Mouse (Mus musculus) embryonic facial prominence, embryonic 15.5 days (tissue): ENCODE measurements around the gene Als2. TPM values are rescaled to one million over a fixed set of nuclear protein-coding genes. Genes with fewer than 3 reads are reported as not detected.

Source experiments
- ATAC-seq: fragments of 200-750 bp; cut with Nextera tagmentation; 2 replicates; pipeline ENCODE4 v1.8.0; 2017; ENCODE audit warnings: low read depth, moderate TSS enrichment; ENCODE audit not compliant: insufficient number of reproducible peaks, low FRiP score, low TSS enrichment
- H3K27ac ChIP-seq: fragments of 300-500 bp; sonication (generic); replicated peaks from 2 replicates; pipeline ENCODE4 v1.5.1; 2015; ENCODE audit warnings: mild to moderate bottlenecking, inconsistent platforms
- H3K27me3 ChIP-seq: fragments of 300-500 bp; sonication (generic); 2 replicates; pipeline ENCODE4 v1.6.1; 2015; ENCODE audit warnings: inconsistent platforms
- H3K36me3 ChIP-seq: fragments of 300-500 bp; sonication (generic); 2 replicates; pipeline ENCODE4 v1.6.1; 2015; ENCODE audit warnings: mild to moderate bottlenecking, inconsistent platforms
- H3K4me1 ChIP-seq: fragments of 300-500 bp; sonication (generic); 2 replicates; pipeline ENCODE4 v1.6.1; 2015; ENCODE audit warnings: inconsistent platforms
- H3K4me2 ChIP-seq: fragments of 300-500 bp; sonication (generic); replicated peaks from 2 replicates; pipeline ENCODE4 v1.6.1; 2015; ENCODE audit warnings: mild to moderate bottlenecking, inconsistent platforms
- H3K4me3 ChIP-seq: fragments of 300-500 bp; sonication (generic); replicated peaks from 2 replicates; pipeline ENCODE4 v1.5.1; 2015; ENCODE audit warnings: mild to moderate bottlenecking, inconsistent platforms
- H3K9ac ChIP-seq: fragments of 300-500 bp; sonication (generic); 2 replicates; pipeline ENCODE4 v1.6.1; 2015; ENCODE audit warnings: inconsistent platforms
- H3K9me3 ChIP-seq: fragments of 300-500 bp; sonication (generic); replicated peaks from 2 replicates; pipeline ENCODE4 v1.6.1; 2016; ENCODE audit warnings: inconsistent platforms
- WGBS: fragments of 180-500 bp; shearing (Covaris S2); methylation state at CpG from one replicate; pipeline ENCODE4 v1.1.7; 2015; 5-methylcytosine and 5-hydroxymethylcytosine counted together
- polyA plus RNA-seq: library from polyadenylated mRNA; unstranded; fragments of >200 nt; fragmentation: Nextera tagmentation; extraction: Ambion mirVana; gene quantifications from 2 replicates; pipeline ENCODE4 v1.2.1, GENCODE M21; 2015

Als2 gene
- polyA plus RNA-seq, 1 experiment from 2014 or later = 8.8 TPM

GRCm38 (mm10) chr1:59247602-59248001, 10.6 kb upstream of the Als2 start:
- Histone ChIP-seq H3K4me3 (no peak overlapping the region), H3K4me2 (no peak overlapping the region)
- no peak for ATAC-seq

GRCm38 (mm10) chr1:59243770-59244169, 6.7 kb upstream of the Als2 start:
- ATAC-seq = no peak
- WGBS = 60% methylated on average over 2 of the region's 2 CpGs
- no peaks in the 10 kb centered on the region for H3K4me1 ChIP-seq
- H3K4me3 ChIP-seq = no peak overlapping the region
- no peak overlapping the region for H3K9ac ChIP-seq
- H3K36me3 ChIP-seq = no peaks in the 10 kb centered on the region
- no peaks in the 10 kb centered on the region for H3K9me3 ChIP-seq
- H3K4me2 ChIP-seq = no peak overlapping the region
- no peaks in the 10 kb centered on the region for H3K27me3 ChIP-seq
- H3K27ac ChIP-seq = no peak overlapping the region

More at GRCm38 (mm10) chr1:59247602-59248001, 10.6 kb upstream of the Als2 start:
- 4% methylated on average over 9 of the region's 9 CpGs for WGBS
- no peak overlapping the region for H3K27ac ChIP-seq
- H3K27me3 ChIP-seq = no peaks in the 10 kb centered on the region
- H3K9ac ChIP-seq = no peak overlapping the region
- no peaks in the 10 kb centered on the region for H3K4me1 ChIP-seq
- no peaks in the 10 kb centered on the region for H3K36me3 ChIP-seq
- no peaks in the 10 kb centered on the region for H3K9me3 ChIP-seq

- H3K4me2 ChIP-seq = peak overlapping the region; percentile 74
- H3K4me1 ChIP-seq = 0 out of 2 replicates have a peak, but pooled peaks cover 4% of the 10 kb centered on the region
- peak overlapping the region; percentile 76 for H3K27ac ChIP-seq
- no peaks in the 10 kb centered on the region for H3K36me3 ChIP-seq
- no peaks in the 10 kb centered on the region for H3K27me3 ChIP-seq
- H3K4me3 ChIP-seq = peak overlapping the region; percentile 91
- WGBS = under 1% methylated on average over 19 of the region's 19 CpGs
- no peaks in the 10 kb centered on the region for H3K9me3 ChIP-seq
- peak overlapping the region; percentile 39 for H3K9ac ChIP-seq
- ATAC-seq = peak; percentile 22
Observed at GRCm38 (mm10) chr1:59237614-59238211, 682 bp upstream of the Als2 start.

- Histone ChIP-seq H3K36me3 (no peaks in the 10 kb centered on the region), H3K4me1 (no peaks in the 10 kb centered on the region), H3K9ac (no peak overlapping the region), H3K9me3 (no peaks in the 10 kb centered on the region), H3K27ac (no peak overlapping the region), H3K4me3 (no peak overlapping the region), H3K27me3 (no peaks in the 10 kb centered on the region), H3K4me2 (no peak overlapping the region)
- 44% methylated on average over 4 of the region's 4 CpGs for WGBS
- no peak for ATAC-seq
Observed at GRCm38 (mm10) chr1:59229187-59229586, 7.8 kb downstream of the Als2 start.

- no peaks in the 10 kb centered on the region for H3K4me1 ChIP-seq
- no peak for ATAC-seq
- 0 out of 2 replicates have a peak, but pooled peaks cover 2% of the 10 kb centered on the region for H3K36me3 ChIP-seq
- H3K4me3 ChIP-seq = no peak overlapping the region
- no peaks in the 10 kb centered on the region for H3K9me3 ChIP-seq
- H3K27ac ChIP-seq = no peak overlapping the region
- H3K4me2 ChIP-seq = no peak overlapping the region
- WGBS = 89% methylated on average over 7 of the region's 7 CpGs
- H3K9ac ChIP-seq = no peak overlapping the region
- no peaks in the 10 kb centered on the region for H3K27me3 ChIP-seq
Observed at GRCm38 (mm10) chr1:59228552-59228951, 8.5 kb downstream of the Als2 start.

- no peak overlapping the region for H3K9ac ChIP-seq
- no peaks in the 10 kb centered on the region for H3K27me3 ChIP-seq
- no peaks in the 10 kb centered on the region for H3K4me1 ChIP-seq
- 86% methylated on average over 7 of the region's 7 CpGs for WGBS
- 0 out of 2 replicates have a peak, but pooled peaks cover 6% of the 10 kb centered on the region for H3K36me3 ChIP-seq
- H3K27ac ChIP-seq = no peak overlapping the region
- H3K9me3 ChIP-seq = no peaks in the 10 kb centered on the region
- H3K4me2 ChIP-seq = no peak overlapping the region
- no peak overlapping the region for H3K4me3 ChIP-seq
- ATAC-seq = no peak
Observed at GRCm38 (mm10) chr1:59222101-59222825, 14.8 kb downstream of the Als2 start.

GRCm38 (mm10) chr1:59221591-59221990, 15.4 kb downstream of the Als2 start:
- no peaks in the 10 kb centered on the region for H3K27me3 ChIP-seq
- H3K4me1 ChIP-seq = no peaks in the 10 kb centered on the region
- WGBS = 92% methylated on average over 2 of the region's 2 CpGs
- no peaks in the 10 kb centered on the region for H3K9me3 ChIP-seq
- 0 out of 2 replicates have a peak, but pooled peaks cover 9% of the 10 kb centered on the region for H3K36me3 ChIP-seq
- no peak overlapping the region for H3K4me3 ChIP-seq
- ATAC-seq = no peak
- no peak overlapping the region for H3K27ac ChIP-seq
- no peak overlapping the region for H3K9ac ChIP-seq
- no peak overlapping the region for H3K4me2 ChIP-seq

GRCm38 (mm10) chr1:59220371-59220770, 16.7 kb downstream of the Als2 start:
- Histone ChIP-seq H3K4me1 (no peaks in the 10 kb centered on the region), H3K9ac (no peak overlapping the region), H3K4me3 (no peak overlapping the region), H3K36me3 (peaks cover 13% of the 10 kb centered on the region; the same call in 1 of the 2 replicates), H3K27me3 (no peaks in the 10 kb centered on the region), H3K4me2 (no peak overlapping the region), H3K9me3 (no peaks in the 10 kb centered on the region), H3K27ac (no peak overlapping the region)
- 84% methylated on average over 3 of the region's 3 CpGs for WGBS
- no peak for ATAC-seq

- no peak for ATAC-seq
- 91% methylated on average over 11 of the region's 11 CpGs for WGBS
- Histone ChIP-seq H3K4me3 (no peak overlapping the region), H3K36me3 (peaks cover 20% of the 10 kb centered on the region), H3K4me1 (no peaks in the 10 kb centered on the region), H3K4me2 (no peak overlapping the region), H3K27me3 (no peaks in the 10 kb centered on the region), H3K27ac (no peak overlapping the region), H3K9me3 (no peaks in the 10 kb centered on the region), H3K9ac (no peak overlapping the region)
Observed at GRCm38 (mm10) chr1:59215446-59215845, 21.6 kb downstream of the Als2 start.

GRCm38 (mm10) chr1:59212951-59213350, 24.1 kb downstream of the Als2 start:
- no peak for ATAC-seq
- WGBS = no CpG with 5 or more reads among the region's 1 CpGs

GRCm38 (mm10) chr1:59212076-59212779, 24.8 kb downstream of the Als2 start:
- Histone ChIP-seq H3K9me3 (no peaks in the 10 kb centered on the region), H3K4me2 (no peak overlapping the region), H3K36me3 (peaks cover 25% of the 10 kb centered on the region), H3K27me3 (no peaks in the 10 kb centered on the region), H3K4me1 (no peaks in the 10 kb centered on the region), H3K4me3 (no peak overlapping the region), H3K9ac (no peak overlapping the region), H3K27ac (no peak overlapping the region)
- no peak for ATAC-seq
- 80% methylated on average over 5 of the region's 5 CpGs for WGBS

More at GRCm38 (mm10) chr1:59212951-59213350, 24.1 kb downstream of the Als2 start:
- Histone ChIP-seq H3K27me3 (no peaks in the 10 kb centered on the region), H3K9ac (no peak overlapping the region), H3K9me3 (no peaks in the 10 kb centered on the region), H3K36me3 (peaks cover 27% of the 10 kb centered on the region), H3K4me3 (no peak overlapping the region), H3K4me1 (no peaks in the 10 kb centered on the region), H3K4me2 (no peak overlapping the region), H3K27ac (no peak overlapping the region)
